Comparison of ENCODE assay signal across 34 mouse cellular contexts in the genomic region with DNA sequence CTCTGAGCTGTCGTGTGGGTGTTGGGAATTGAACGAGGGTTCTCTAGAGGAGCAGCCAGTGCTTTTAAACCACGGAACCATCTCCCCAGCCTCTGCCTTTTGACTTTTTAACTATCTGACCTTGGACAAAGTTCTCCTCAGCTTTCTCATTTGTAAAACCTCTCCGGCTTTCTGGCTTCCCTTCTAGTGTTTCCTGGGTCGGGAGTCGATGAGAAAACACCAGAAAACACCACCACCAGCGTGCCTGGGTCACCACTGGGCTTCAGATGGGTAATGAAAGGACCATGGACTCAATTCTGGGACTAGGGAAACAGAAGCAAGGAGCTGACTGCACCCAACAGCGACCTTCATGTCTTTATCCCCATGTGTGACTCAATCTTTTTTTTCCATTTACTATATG. TPM values are rescaled to one million over a fixed set of nuclear protein-coding genes. Genes with fewer than 3 reads are reported as not detected.
A peak's percentile ranks its signal among the peaks of the same experiment; 100 is the strongest.
DNase-seq lines count a peak whose midpoint lies in the region; ATAC-seq and TF ChIP-seq lines count a peak whose summit lies in the region.
"Had no signal": no experiment of that assay in that cellular context is flagged by ENCODE, and none has a peak within 500 bp of the region (broad histone marks: within the 10 kb centered on the region; RNA-seq: fewer than 3 reads in every experiment).

No protein-coding gene starts in this region.

- H3ac ChIP-seq in myocyte (ENCODE audit: control insufficient read depth, insufficient read length) = no peak overlapping the region

- H3K4me2 ChIP-seq in heart, embryonic 11.5 days = no peak overlapping the region
- no peak overlapping the region for H3K4me2 ChIP-seq in limb, embryonic 15.5 days
- peak overlapping the region; percentile 49 for H3K4me2 ChIP-seq in myocyte (ENCODE audit: low read depth)
- H3K4me2 ChIP-seq: embryonic facial prominence, embryonic 13.5 days; forebrain, embryonic 15.5 days; hindbrain, embryonic 15.5 days; liver, embryonic 13.5 days; midbrain, embryonic 12.5 days; neural tube, embryonic 13.5 days had no signal

- H3K9me3 ChIP-seq in heart, embryonic 11.5 days (replicated peaks; ENCODE audit: control insufficient read depth, low read length) = no peaks in the 10 kb centered on the region
- no peaks in the 10 kb centered on the region for H3K9me3 ChIP-seq in limb, embryonic 15.5 days
- no peaks in the 10 kb centered on the region for H3K9me3 ChIP-seq in limb, embryonic 10.5 days (replicated peaks)
- H3K9me3 ChIP-seq: embryonic facial prominence, embryonic 13.5 days; forebrain, embryonic 10.5 days; forebrain, embryonic 15.5 days; hindbrain, embryonic 10.5 days; hindbrain, embryonic 15.5 days; liver, embryonic 13.5 days; megakaryocyte, embryonic 14.5 days; midbrain, embryonic 12.5 days; neural tube, embryonic 13.5 days had no signal

- peak overlapping the region; percentile 74 for H3K27ac ChIP-seq in heart, embryonic 11.5 days (ENCODE audit: low read depth, low read length)
- H3K27ac ChIP-seq in limb, embryonic 15.5 days = peak overlapping the region; percentile 84
- no peak overlapping the region for H3K27ac ChIP-seq in limb, embryonic 10.5 days
- H3K27ac ChIP-seq: embryonic facial prominence, embryonic 13.5 days; forebrain, embryonic 10.5 days; forebrain, embryonic 15.5 days; hindbrain, embryonic 10.5 days; hindbrain, embryonic 15.5 days; left cerebral cortex, adult 2 months; liver, embryonic 13.5 days; midbrain, embryonic 12.5 days; neural tube, embryonic 13.5 days had no signal

- DNase-seq in adrenal gland, adult 8-10 months = peak; percentile 20
- DNase-seq in adrenal gland, postnatal 10 days = no peak
- DNase-seq in heart, postnatal 25 days (ENCODE audit: low spot score) = no peak
- DNase-seq in limb, embryonic 10.5 days (ENCODE audit: low spot score) = no peak
- no peak for DNase-seq in urinary bladder, postnatal 36 days (ENCODE audit: low spot score in 2 of 2)
- DNase-seq: cerebellum, adult 11 months; cerebellum, postnatal 10 days; kidney, adult 11 months; kidney, postnatal 14 days; liver, embryonic 13.5 days; lung, adult 18-20 months; right cerebral cortex, postnatal 4 days; thymus, adult 2 months; thymus, postnatal 36 days had no signal

- H3K36me3 ChIP-seq in heart, embryonic 11.5 days (ENCODE audit: control insufficient read depth, insufficient read depth, low read length) = no peaks in the 10 kb centered on the region
- H3K36me3 ChIP-seq in limb, embryonic 15.5 days = no peaks in the 10 kb centered on the region
- H3K36me3 ChIP-seq in limb, embryonic 10.5 days = no peaks in the 10 kb centered on the region
- H3K36me3 ChIP-seq in myocyte (ENCODE audit: control insufficient read depth, insufficient read depth) = no peaks in the 10 kb centered on the region
- H3K36me3 ChIP-seq: embryonic facial prominence, embryonic 13.5 days; forebrain, embryonic 10.5 days; forebrain, embryonic 15.5 days; hindbrain, embryonic 10.5 days; hindbrain, embryonic 15.5 days; liver, embryonic 13.5 days; midbrain, embryonic 12.5 days; neural tube, embryonic 13.5 days had no signal

- H3K9ac ChIP-seq in heart, embryonic 11.5 days (ENCODE audit: low read depth, low read length) = peak overlapping the region; percentile 22; the same call in 1 of the 2 replicates
- no peak overlapping the region for H3K9ac ChIP-seq in limb, embryonic 15.5 days
- H3K9ac ChIP-seq: embryonic facial prominence, embryonic 13.5 days; forebrain, embryonic 15.5 days; hindbrain, embryonic 15.5 days; liver, embryonic 13.5 days; midbrain, embryonic 12.5 days; neural tube, embryonic 13.5 days had no signal

- intact Hi-C loops in heart, postnatal 25 days (cut with DNase I) = no loop called here

- no peak overlapping the region for H3K4me3 ChIP-seq in heart, embryonic 11.5 days (ENCODE audit: low read depth, low read length)
- no peak overlapping the region for H3K4me3 ChIP-seq in limb, embryonic 15.5 days
- H3K4me3 ChIP-seq in limb, embryonic 10.5 days = no peak overlapping the region
- no peak overlapping the region for H3K4me3 ChIP-seq in myocyte
- H3K4me3 ChIP-seq: embryonic facial prominence, embryonic 13.5 days; forebrain, embryonic 10.5 days; forebrain, embryonic 15.5 days; hindbrain, embryonic 10.5 days; hindbrain, embryonic 15.5 days; left cerebral cortex, adult 2 months; liver, embryonic 13.5 days; megakaryocyte, embryonic 14.5 days; midbrain, embryonic 12.5 days; neural tube, embryonic 13.5 days had no signal

- TF ChIP-seq POLR2A in myocyte (IDR thresholded peaks at IDR 0.05; ENCODE audit: insufficient read length, low read depth) = no peak

- ATAC-seq in heart, embryonic 11.5 days (replicated peaks; ENCODE audit: insufficient number of reproducible peaks, low FRiP score, low TSS enrichment) = no peak
- no peak for ATAC-seq in limb, embryonic 15.5 days (ENCODE audit: insufficient number of reproducible peaks, low FRiP score, low TSS enrichment, low read depth)
- ATAC-seq: activated CD4-positive, CD25-positive, alpha-beta regulatory T cell, adult 4 months; forebrain, embryonic 15.5 days; inflammation-experienced regulatory T-cells, adult 6 months had no signal

- H3K27me3 ChIP-seq in heart, embryonic 11.5 days (ENCODE audit: control insufficient read depth, insufficient read depth, low read length) = no peaks in the 10 kb centered on the region
- H3K27me3 ChIP-seq in limb, embryonic 15.5 days = no peaks in the 10 kb centered on the region
- no peaks in the 10 kb centered on the region for H3K27me3 ChIP-seq in limb, embryonic 10.5 days (ENCODE audit: low read depth, poor library complexity, severe bottlenecking)
- H3K27me3 ChIP-seq in myocyte (ENCODE audit: control insufficient read depth, insufficient read depth, insufficient read length) = no peaks in the 10 kb centered on the region
- H3K27me3 ChIP-seq: embryonic facial prominence, embryonic 13.5 days; forebrain, embryonic 15.5 days; hindbrain, embryonic 15.5 days; midbrain, embryonic 12.5 days; neural tube, embryonic 13.5 days had no signal

- 65% methylated on average over 8 of the region's 8 CpGs for WGBS in heart, embryonic 11.5 days (ENCODE audit: insufficient replicate concordance)
- 71% methylated on average over 8 of the region's 8 CpGs for WGBS in limb, embryonic 15.5 days
- 81% methylated on average over 8 of the region's 8 CpGs for WGBS in limb, embryonic 10.5 days

- peaks cover 28% of the 10 kb centered on the region for H3K4me1 ChIP-seq in heart, embryonic 11.5 days (ENCODE audit: control insufficient read depth, insufficient read depth, low read length)
- peaks cover 16% of the 10 kb centered on the region for H3K4me1 ChIP-seq in limb, embryonic 15.5 days
- H3K4me1 ChIP-seq in limb, embryonic 10.5 days = peaks cover 10% of the 10 kb centered on the region
- H3K4me1 ChIP-seq: forebrain, embryonic 10.5 days; forebrain, embryonic 15.5 days; hindbrain, embryonic 15.5 days; liver, embryonic 13.5 days; megakaryocyte, embryonic 14.5 days; midbrain, embryonic 12.5 days; neural tube, embryonic 13.5 days had no signal

- H3K79me2 ChIP-seq in myocyte (ENCODE audit: control insufficient read depth, insufficient read depth) = no peaks in the 10 kb centered on the region

TF ChIP-seq in myocyte, 11 proteins besides CTCF, POLR2A, EP300 and RAD21:
- TF ChIP-seq E2F4 (IDR thresholded peaks at IDR 0.05; ENCODE audit: insufficient read depth) (no peak), REST (IDR thresholded peaks at IDR 0.05; ENCODE audit: insufficient read depth, insufficient read length) (no peak), MAX (IDR thresholded peaks at IDR 0.05; ENCODE audit: low read depth) (no peak), MYOD1 (IDR thresholded peaks at IDR 0.05; ENCODE audit: control insufficient read depth in 1 of 3, insufficient read length in 2 of 3, low read depth in 2 of 3) (no peak), TCF12 (IDR thresholded peaks at IDR 0.05; ENCODE audit: insufficient read depth, poor library complexity, severe bottlenecking) (no peak), TCF3 (IDR thresholded peaks at IDR 0.05; ENCODE audit: insufficient read length, low read depth) (no peak), MYOG (IDR thresholded peaks at IDR 0.05; ENCODE audit: control insufficient read depth in 1 of 3, insufficient read depth in 1 of 3, insufficient read length in 2 of 3, low read depth in 2 of 3) (no peak), POLR2AphosphoS2 (IDR thresholded peaks at IDR 0.05; ENCODE audit: insufficient read length, low read depth) (no peak), CEBPB (IDR thresholded peaks at IDR 0.05; ENCODE audit: insufficient read depth, poor library complexity, severe bottlenecking) (no peak), SRF (IDR thresholded peaks at IDR 0.05; ENCODE audit: control insufficient read depth, insufficient read length, low read depth) (no peak), USF1 (IDR thresholded peaks at IDR 0.05; ENCODE audit: low read depth) (no peak)

RNA-seq across cellular contexts. Expression of gene D330020A13Rik, which starts 20.0 kb away (rescaled TPM):
- under 1 TPM; 0.27 to 0.70 (median 0.40) TPM for total RNA-seq in adrenal gland, adult 8-10 months (2022)
- total RNA-seq in adrenal gland, postnatal 10 days (2021) = under 1 TPM; 0.24 to 0.27 TPM
- 0.26 and 0.34 TPM in 2 replicates for polyA plus RNA-seq in heart, embryonic 11.5 days (2014; fragmentation: Nextera tagmentation; extraction: Ambion mirVana)
- total RNA-seq in heart, postnatal 25 days (2021) = not detected
- polyA plus RNA-seq in limb, embryonic 15.5 days (2015; fragmentation: Nextera tagmentation; extraction: Ambion mirVana) = 0.40 and 0.77 TPM in 2 replicates
- polyA plus RNA-seq in limb, embryonic 10.5 days (2016; fragmentation: Nextera tagmentation; extraction: Ambion mirVana) = not detected in 2 replicates
- polyA plus RNA-seq in myocyte (2012; fragmentation: generic; extraction: Trizol) = 0.06 TPM
- total RNA-seq: common myeloid progenitor, adult 5-6 weeks; gastrocnemius, adult 18-20 months; layer of hippocampus, postnatal 10 days; left cerebral cortex, adult 2 months; left cerebral cortex, postnatal 36 days; midbrain, postnatal 0 days had no signal
- polyA plus RNA-seq: activated CD4-positive, CD25-positive, alpha-beta regulatory T cell, adult 4 months; forebrain, embryonic 10.5 days; forebrain, embryonic 15.5 days; hindbrain, embryonic 10.5 days; inflammation-experienced regulatory T-cells, adult 6 months; liver, embryonic 13.5 days; lung, postnatal 0 days; midbrain, embryonic 12.5 days; thymus, adult 2 months had no signal

RNA-seq across cellular contexts. Expression of gene B4galnt3, which starts 20.2 kb away (rescaled TPM):
- 10 to 100 TPM; 10.2 to 17.8 (median 13.4) TPM for total RNA-seq in adrenal gland, adult 8-10 months (2022)
- 1 to 10 TPM; 3.7 to 4.6 TPM for total RNA-seq in adrenal gland, postnatal 10 days (2021)
- polyA plus RNA-seq in heart, embryonic 11.5 days (2014; fragmentation: Nextera tagmentation; extraction: Ambion mirVana) = 0.17 and 0.19 TPM in 2 replicates
- under 1 TPM; 0.18 to 0.22 TPM for total RNA-seq in heart, postnatal 25 days (2021)
- polyA plus RNA-seq in limb, embryonic 15.5 days (2015; fragmentation: Nextera tagmentation; extraction: Ambion mirVana) = 1.1 and 1.3 TPM in 2 replicates
- 0.11 and 0.21 TPM in 2 replicates for polyA plus RNA-seq in limb, embryonic 10.5 days (2016; fragmentation: Nextera tagmentation; extraction: Ambion mirVana)
- 0.10 TPM for polyA plus RNA-seq in myocyte (2012; fragmentation: generic; extraction: Trizol)
- total RNA-seq: common myeloid progenitor, adult 5-6 weeks had no signal
- polyA plus RNA-seq: lung, postnatal 0 days had no signal
